Mouse (Mus musculus) lung, adult 2 months (tissue): ENCODE data around the gene Ezh1.

ENCODE experiments used
- CTCF ChIP-seq: fragments of 200-500 bp; IDR thresholded peaks from 2 replicates; pipeline ENCODE4 v1.5.1; 2011; ENCODE audit warnings: mild to moderate bottlenecking, low read length, control low read depth; ENCODE audit not compliant: insufficient read depth
- POLR2A ChIP-seq: fragments of 200-500 bp; IDR thresholded peaks from 2 replicates; pipeline ENCODE4 v1.6.1; 2011; ENCODE audit warnings: low read depth, mild to moderate bottlenecking, control low read depth, low read length, borderline replicate concordance; ENCODE audit errors: extremely low read depth

DNA sequence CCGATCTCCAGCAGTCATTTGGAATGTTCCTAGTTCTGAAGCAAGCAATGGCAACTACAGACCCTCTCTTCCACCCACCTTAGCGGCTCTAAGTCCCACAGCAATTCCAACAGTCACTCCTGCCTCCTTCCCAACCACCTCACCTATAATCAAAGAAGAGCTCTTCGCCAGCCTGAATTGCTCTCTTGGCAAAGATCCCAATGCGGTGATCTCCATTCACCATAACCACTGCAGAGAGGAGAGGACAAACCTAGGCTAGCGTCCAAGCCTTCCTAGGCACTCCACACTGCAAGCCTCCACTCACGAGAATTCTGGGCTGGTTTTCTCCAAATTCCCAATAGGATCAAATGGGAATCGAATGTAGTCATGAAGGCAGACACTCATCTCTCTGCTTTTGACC, 33.2 kb downstream of the Ezh1 start:
- TF ChIP-seq CTCF (no peak), POLR2A (no peak)
